Mouse (Mus musculus): Measurements from ENCODE around the gene Adra1d.
A peak's percentile ranks its signal among the peaks of the same experiment; 100 is the strongest.

GRCm38 (mm10) chr2:131514055-131514621, 47.9 kb downstream of the Adra1d start:
- TF ChIP-seq CTCF (IDR thresholded peaks at IDR 0.05; ENCODE audit: low read depth) = peak; percentile 34; the same call in 1 of the 2 replicates
- TF ChIP-seq EP300 (IDR thresholded peaks at IDR 0.05; ENCODE audit: low read depth) = no peak

All from heart, postnatal 0 days (tissue).